Mouse (Mus musculus) hindbrain, embryonic 15.5 days (tissue): ENCODE measurements at regions not wholly inside any gene's neighbourhood (a gene's known extent, or its start where the extent isn't known, plus 50 kb on each side); places are given as distances from the start of the nearest gene placed in this dataset.

ENCODE experiments used
- ATAC-seq: fragments of 200-750 bp; cut with Nextera tagmentation; 2 replicates; pipeline ENCODE4 v1.8.0; 2017; ENCODE audit warnings: low read depth, moderate number of reproducible peaks, moderate TSS enrichment; ENCODE audit not compliant: low FRiP score
- H3K27ac ChIP-seq: fragments of 300-500 bp; sonication (generic); replicated peaks from 2 replicates; pipeline ENCODE4 v1.5.1; 2015; ENCODE audit warnings: mild to moderate bottlenecking, inconsistent platforms
- H3K27me3 ChIP-seq: fragments of 300-500 bp; sonication (generic); 2 replicates; pipeline ENCODE4 v1.6.1; 2015; ENCODE audit warnings: control low read depth, inconsistent platforms
- H3K36me3 ChIP-seq: fragments of 300-500 bp; sonication (generic); 2 replicates; pipeline ENCODE4 v1.6.1; 2015; ENCODE audit warnings: control low read depth, inconsistent platforms
- H3K4me1 ChIP-seq: fragments of 300-500 bp; sonication (generic); replicated peaks from 2 replicates; pipeline ENCODE4 v1.6.1; 2015; ENCODE audit warnings: control low read depth, inconsistent platforms
- H3K4me2 ChIP-seq: fragments of 300-500 bp; sonication (generic); 2 replicates; pipeline ENCODE4 v1.6.1; 2015; ENCODE audit warnings: moderate library complexity, mild to moderate bottlenecking, inconsistent platforms
- H3K4me3 ChIP-seq: fragments of 300-500 bp; sonication (generic); 2 replicates; pipeline ENCODE4 v1.5.1; 2015; ENCODE audit warnings: mild to moderate bottlenecking, inconsistent platforms
- H3K9ac ChIP-seq: fragments of 300-500 bp; sonication (generic); 2 replicates; pipeline ENCODE4 v1.6.1; 2015; ENCODE audit warnings: inconsistent platforms
- H3K9me3 ChIP-seq: fragments of 300-500 bp; sonication (generic); 2 replicates; pipeline ENCODE4 v1.6.1; 2016; ENCODE audit warnings: control low read depth, inconsistent platforms
- WGBS: fragments of 180-500 bp; shearing (Covaris S2); methylation state at CpG from one replicate; pipeline ENCODE4 v1.1.7; 2015; 5-methylcytosine and 5-hydroxymethylcytosine counted together

DNA sequence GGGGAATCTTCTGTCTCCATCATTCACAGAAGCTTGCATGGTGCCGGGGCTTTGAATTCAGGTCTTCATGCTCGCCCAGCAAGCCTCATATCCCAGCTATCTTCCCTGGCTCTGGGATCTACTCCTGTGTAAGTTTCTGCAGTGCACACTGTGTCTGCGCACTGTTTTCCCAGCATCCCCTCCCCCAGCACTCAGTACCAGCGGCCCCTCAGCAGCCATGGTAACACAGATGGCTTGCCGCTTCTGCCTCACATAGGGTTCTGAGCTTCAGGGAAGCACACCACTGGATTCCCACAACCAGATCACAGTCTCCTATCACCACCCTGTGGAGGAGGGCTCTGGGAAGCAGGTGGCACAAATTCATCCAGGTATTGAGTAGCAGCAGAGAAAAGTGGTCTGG is 187.7 kb downstream of the Sh3bp4 start:
- Histone ChIP-seq H3K27me3 (no peaks in the 10 kb centered on the region), H3K4me2 (no peak overlapping the region), H3K27ac (no peak overlapping the region), H3K36me3 (no peaks in the 10 kb centered on the region), H3K4me1 (peaks cover 8% of the 10 kb centered on the region; the same call in 1 of the 2 replicates), H3K4me3 (no peak overlapping the region), H3K9ac (no peak overlapping the region), H3K9me3 (no peaks in the 10 kb centered on the region)
- peak; percentile 73; the same call in 1 of the 2 replicates for ATAC-seq
- 43% methylated on average over 5 of the region's 5 CpGs for WGBS

DNA sequence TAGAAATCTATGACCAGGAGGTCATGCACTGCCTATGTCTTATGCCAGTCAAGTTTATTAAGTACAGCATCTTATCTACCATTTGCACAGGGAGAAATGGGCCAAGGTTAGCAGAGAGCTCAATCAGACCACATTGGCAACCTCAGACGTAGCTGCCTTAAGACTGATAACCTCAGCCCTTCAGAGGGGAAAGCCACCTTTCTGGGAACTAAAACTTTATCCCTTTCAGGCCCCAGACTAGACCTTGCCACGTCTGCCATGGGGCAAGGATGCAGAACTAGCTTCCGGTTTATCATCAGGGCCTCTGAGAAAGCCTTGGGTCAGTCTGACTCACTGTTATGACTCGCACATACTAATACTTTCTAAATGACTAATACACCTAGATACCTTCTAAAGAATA is 188.8 kb upstream of the Agap1 start:
- no peak overlapping the region for H3K27ac ChIP-seq
- H3K4me3 ChIP-seq = no peak overlapping the region
- H3K36me3 ChIP-seq = no peaks in the 10 kb centered on the region
- WGBS = 92% methylated on average over 4 of the region's 4 CpGs
- H3K27me3 ChIP-seq = no peaks in the 10 kb centered on the region
- H3K9me3 ChIP-seq = no peaks in the 10 kb centered on the region
- no peak overlapping the region for H3K4me2 ChIP-seq
- no peak for ATAC-seq
- no peak overlapping the region for H3K9ac ChIP-seq
- no peaks in the 10 kb centered on the region for H3K4me1 ChIP-seq

DNA sequence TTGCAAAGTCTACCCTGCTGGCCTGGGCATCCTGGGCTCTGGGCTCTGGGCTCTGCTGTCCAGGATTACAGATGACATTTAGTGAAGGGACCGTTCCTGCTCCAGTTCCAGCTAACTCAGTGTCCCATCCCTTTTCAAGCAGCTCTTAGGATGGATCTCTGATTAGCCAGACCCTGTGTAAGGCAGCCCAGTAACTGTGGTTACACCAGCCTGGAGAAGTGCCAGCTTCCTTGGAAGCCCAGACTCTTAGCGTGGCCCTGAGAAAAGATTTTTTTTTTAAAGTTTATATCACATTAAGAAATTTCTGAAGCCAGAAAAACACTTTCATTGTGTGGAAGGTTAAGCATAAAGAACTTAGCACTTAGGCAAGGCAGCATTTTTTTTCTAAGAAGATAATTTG is 185.8 kb upstream of the Agap1 start:
- Histone ChIP-seq H3K4me3 (no peak overlapping the region), H3K27me3 (no peaks in the 10 kb centered on the region), H3K9ac (no peak overlapping the region), H3K4me2 (no peak overlapping the region), H3K9me3 (no peaks in the 10 kb centered on the region), H3K36me3 (no peaks in the 10 kb centered on the region), H3K27ac (no peak overlapping the region), H3K4me1 (no peaks in the 10 kb centered on the region)
- 46% methylated on average over 2 of the region's 2 CpGs for WGBS
- no peak for ATAC-seq

DNA sequence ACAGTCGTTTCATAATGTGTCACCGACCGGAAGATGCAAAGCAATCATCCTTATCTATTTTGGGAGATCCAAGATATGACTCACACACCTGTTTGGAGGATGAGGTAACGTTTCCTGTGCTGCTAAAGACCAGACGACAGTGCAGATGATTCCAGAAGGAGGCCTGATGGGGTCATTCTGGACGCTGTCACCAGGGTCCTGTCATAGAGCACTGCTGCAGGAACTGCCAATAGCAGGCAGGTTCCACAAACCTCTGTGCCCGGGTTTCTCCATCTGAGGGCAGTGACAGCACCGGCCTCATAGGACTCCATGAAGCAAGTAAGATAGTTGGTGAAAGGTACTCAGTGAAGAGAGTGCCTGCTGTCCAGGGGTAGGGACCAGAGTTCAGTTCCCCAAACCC is 182.9 kb upstream of the Agap1 start:
- Histone ChIP-seq H3K9ac (no peak overlapping the region), H3K27ac (no peak overlapping the region), H3K9me3 (no peaks in the 10 kb centered on the region), H3K36me3 (no peaks in the 10 kb centered on the region), H3K4me2 (no peak overlapping the region), H3K4me1 (no peaks in the 10 kb centered on the region), H3K27me3 (no peaks in the 10 kb centered on the region), H3K4me3 (no peak overlapping the region)
- WGBS = 85% methylated on average over 8 of the region's 8 CpGs
- ATAC-seq = no peak

DNA sequence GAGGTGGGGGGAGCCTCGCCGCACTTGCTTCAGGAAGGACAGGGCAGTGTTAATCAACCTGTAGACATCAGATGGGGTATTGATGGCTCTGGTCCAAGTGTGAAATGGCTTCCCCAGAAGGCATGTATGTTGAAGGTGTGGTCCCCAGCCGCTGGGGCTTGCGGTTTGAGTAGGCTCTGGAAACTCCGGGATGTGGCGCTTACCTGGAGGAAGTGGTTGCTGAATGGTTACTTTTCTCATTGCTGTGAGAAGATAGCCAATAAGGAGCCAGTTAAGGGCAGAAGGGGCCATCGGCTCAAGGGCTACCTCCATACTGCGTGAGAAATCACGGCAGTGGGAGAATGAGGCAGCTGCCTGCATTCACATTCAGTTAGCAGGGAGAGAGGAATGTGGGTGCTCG is 181.6 kb upstream of the Agap1 start:
- Histone ChIP-seq H3K36me3 (no peaks in the 10 kb centered on the region), H3K9me3 (no peaks in the 10 kb centered on the region), H3K4me2 (no peak overlapping the region), H3K4me1 (no peaks in the 10 kb centered on the region), H3K27me3 (no peaks in the 10 kb centered on the region), H3K27ac (no peak overlapping the region), H3K9ac (no peak overlapping the region), H3K4me3 (no peak overlapping the region)
- ATAC-seq = no peak
- WGBS = 87% methylated on average over 10 of the region's 10 CpGs

DNA sequence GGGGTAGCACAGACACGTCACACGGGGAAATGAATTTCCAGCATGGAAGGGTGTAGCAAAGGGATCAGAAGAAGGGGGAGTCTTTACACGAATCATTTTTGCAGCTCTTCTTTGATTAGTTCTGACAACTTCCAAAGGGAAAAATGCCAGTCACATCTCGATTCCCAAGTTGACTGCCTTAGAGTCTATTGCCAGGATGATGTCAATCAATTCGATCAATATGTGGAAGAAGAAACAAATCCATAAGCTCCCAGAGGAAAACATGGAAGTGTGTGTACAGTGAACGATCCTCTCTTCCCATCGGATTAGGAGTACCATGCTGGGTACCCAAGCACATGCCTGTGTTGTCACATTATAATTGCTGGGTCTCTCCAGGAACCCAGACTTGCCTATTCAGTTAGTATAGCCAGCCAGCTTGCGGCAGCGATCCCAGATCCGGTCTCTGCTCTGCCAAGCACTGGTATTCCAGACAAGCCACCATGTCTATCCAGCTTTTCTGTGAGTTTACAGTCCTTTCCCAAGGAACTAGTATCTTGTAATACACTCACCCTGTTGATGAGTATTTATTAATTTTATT is 180.7 kb upstream of the Agap1 start:
- no peaks in the 10 kb centered on the region for H3K36me3 ChIP-seq
- 88% methylated on average over 10 of the region's 10 CpGs for WGBS
- H3K9ac ChIP-seq = no peak overlapping the region
- H3K4me3 ChIP-seq = no peak overlapping the region
- no peaks in the 10 kb centered on the region for H3K27me3 ChIP-seq
- no peak for ATAC-seq
- H3K4me1 ChIP-seq = no peaks in the 10 kb centered on the region
- no peaks in the 10 kb centered on the region for H3K9me3 ChIP-seq
- H3K27ac ChIP-seq = no peak overlapping the region
- H3K4me2 ChIP-seq = no peak overlapping the region

DNA sequence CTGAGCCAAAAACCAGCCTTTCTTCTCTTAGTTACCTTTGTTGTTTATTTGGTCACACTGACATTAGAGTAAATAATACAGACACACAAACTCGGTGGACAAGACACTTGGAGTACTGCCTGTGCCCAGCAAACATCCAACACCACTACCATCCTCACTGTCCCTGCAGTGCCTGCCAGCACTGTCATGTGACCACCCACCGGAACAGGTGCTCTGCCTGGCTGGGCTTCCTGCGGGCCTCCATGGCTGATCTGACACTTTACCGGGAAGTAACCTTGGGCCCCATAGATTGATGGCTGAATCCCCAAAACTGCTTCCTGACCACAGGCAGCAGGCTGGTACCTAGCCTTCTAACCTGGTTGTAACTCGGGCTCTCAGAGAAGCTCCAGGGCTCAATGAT is 175.2 kb upstream of the Agap1 start:
- H3K36me3 ChIP-seq = no peaks in the 10 kb centered on the region
- WGBS = 77% methylated on average over 5 of the region's 5 CpGs
- H3K4me1 ChIP-seq = no peaks in the 10 kb centered on the region

DNA sequence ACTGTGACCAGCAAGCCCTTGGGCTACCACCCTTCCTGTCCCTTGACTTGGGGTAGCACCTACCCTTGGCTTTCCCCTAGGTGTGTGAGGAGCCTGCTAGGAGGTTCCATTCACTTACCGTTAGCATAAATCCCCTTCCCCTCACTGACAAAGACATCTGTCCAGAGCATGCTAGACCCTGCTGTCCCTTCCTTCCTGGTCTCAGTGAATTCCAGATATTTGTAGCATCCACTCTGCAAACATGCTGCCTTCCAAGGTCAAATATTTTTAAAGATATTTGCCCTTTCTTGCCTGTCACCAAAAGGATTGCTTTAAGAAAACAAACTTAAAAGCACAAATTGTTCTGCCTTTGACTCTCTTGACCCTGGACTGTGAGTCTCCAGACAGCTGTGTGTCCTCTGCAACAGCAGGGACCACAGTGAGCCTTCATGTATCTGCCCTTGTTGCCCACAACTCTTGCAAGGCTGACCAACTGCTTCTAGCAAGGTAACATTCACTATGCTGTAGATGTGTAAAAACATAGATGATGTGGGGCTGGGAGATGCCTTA is 173.4 kb upstream of the Agap1 start:
- H3K4me1 ChIP-seq = no peaks in the 10 kb centered on the region
- WGBS = 80% methylated on average over 1 of the region's 1 CpGs
- H3K27ac ChIP-seq = no peak overlapping the region
- H3K27me3 ChIP-seq = no peaks in the 10 kb centered on the region
- no peaks in the 10 kb centered on the region for H3K9me3 ChIP-seq
- no peaks in the 10 kb centered on the region for H3K36me3 ChIP-seq
- ATAC-seq = no peak
- no peak overlapping the region for H3K4me2 ChIP-seq
- no peak overlapping the region for H3K9ac ChIP-seq
- H3K4me3 ChIP-seq = no peak overlapping the region

More for the DNA sequence above, 175.2 kb upstream of the Agap1 start:
- no peaks in the 10 kb centered on the region for H3K27me3 ChIP-seq
- no peak overlapping the region for H3K4me3 ChIP-seq
- H3K9me3 ChIP-seq = no peaks in the 10 kb centered on the region
- H3K4me2 ChIP-seq = no peak overlapping the region
- no peak for ATAC-seq
- no peak overlapping the region for H3K27ac ChIP-seq
- no peak overlapping the region for H3K9ac ChIP-seq

DNA sequence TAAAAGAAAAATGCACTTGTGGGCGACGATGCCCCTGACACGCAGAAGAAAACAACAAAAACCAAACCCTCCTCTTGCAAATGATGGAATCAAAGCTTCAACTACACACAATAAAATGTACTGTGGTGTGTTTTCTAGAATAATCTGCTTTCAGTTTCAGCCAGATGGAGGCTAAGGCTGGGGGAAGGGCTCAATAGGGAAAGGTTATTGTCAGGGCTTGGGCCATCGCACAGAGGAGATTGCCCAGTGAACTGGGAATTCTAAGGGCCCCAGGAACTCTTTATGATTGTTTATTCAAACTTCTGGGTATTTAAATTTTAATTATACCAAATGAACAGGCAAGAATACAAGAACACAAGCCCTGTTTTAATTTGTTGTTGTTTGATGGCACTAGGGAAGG is 169.6 kb upstream of the Agap1 start:
- Histone ChIP-seq H3K27ac (no peak overlapping the region), H3K4me2 (no peak overlapping the region), H3K27me3 (no peaks in the 10 kb centered on the region), H3K4me1 (no peaks in the 10 kb centered on the region), H3K9ac (no peak overlapping the region), H3K36me3 (no peaks in the 10 kb centered on the region), H3K9me3 (no peaks in the 10 kb centered on the region), H3K4me3 (no peak overlapping the region)
- WGBS = 66% methylated on average over 4 of the region's 4 CpGs
- no peak for ATAC-seq

DNA sequence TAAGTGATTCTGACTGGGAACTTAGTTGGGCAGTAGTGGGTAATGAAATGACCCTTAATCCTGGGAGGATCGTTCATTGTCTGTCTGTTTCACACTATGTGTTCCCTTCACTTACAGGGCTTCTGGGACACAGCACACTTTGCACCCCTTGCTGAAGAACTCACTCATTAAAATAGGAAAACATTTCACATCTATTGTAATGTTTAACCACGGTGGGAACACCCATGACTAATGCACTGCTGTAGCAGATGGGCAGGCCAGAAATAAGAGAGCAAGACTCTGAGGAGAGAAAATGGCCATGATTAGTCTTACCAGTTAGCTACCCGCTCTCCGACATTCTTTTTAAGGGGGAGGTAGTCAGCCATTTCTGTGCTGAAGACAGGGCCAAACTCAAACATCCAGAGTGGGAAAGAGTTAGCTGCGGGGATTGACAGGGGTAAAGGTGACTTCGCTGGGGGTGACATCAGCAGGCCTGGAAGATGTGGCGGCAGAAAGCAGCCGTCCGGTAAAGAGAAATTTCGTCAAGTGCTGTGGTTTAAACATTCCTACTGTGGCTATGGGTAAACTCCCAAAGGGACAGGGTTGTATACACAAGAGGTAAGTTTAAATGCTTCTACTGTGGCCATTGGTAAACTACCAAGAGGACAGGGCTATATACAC is 167.3 kb upstream of the Agap1 start:
- Histone ChIP-seq H3K9ac (no peak overlapping the region), H3K36me3 (no peaks in the 10 kb centered on the region), H3K27me3 (no peaks in the 10 kb centered on the region), H3K27ac (no peak overlapping the region), H3K4me2 (no peak overlapping the region), H3K4me3 (no peak overlapping the region), H3K4me1 (no peaks in the 10 kb centered on the region), H3K9me3 (no peaks in the 10 kb centered on the region)
- 80% methylated on average over 10 of the region's 10 CpGs for WGBS
- ATAC-seq = no peak

DNA sequence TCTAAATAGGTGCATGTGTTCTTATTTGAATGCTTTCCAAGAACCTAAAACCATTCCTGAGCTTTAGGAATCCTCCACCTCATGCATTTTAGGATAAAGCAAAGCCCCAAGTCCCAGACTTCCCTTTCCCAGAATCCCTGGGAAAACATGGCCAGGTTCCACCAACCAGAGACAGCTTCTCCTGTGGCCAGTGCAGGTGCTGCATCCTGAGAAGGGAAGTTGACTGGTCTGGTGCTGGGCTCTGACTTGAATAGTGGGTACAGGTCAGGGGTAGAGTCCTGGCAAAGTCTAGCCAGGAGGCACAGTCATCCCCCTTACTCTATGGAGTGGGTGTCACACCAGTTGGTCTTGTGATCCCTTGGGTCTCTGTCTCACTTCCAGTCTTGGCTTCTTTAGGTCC is 166.6 kb upstream of the Agap1 start:
- H3K27me3 ChIP-seq = no peaks in the 10 kb centered on the region
- no peaks in the 10 kb centered on the region for H3K9me3 ChIP-seq
- no peak for ATAC-seq
- no peak overlapping the region for H3K4me2 ChIP-seq
- H3K4me1 ChIP-seq = no peaks in the 10 kb centered on the region
- H3K36me3 ChIP-seq = no peaks in the 10 kb centered on the region
- no peak overlapping the region for H3K27ac ChIP-seq
- H3K4me3 ChIP-seq = no peak overlapping the region
- no peak overlapping the region for H3K9ac ChIP-seq

DNA sequence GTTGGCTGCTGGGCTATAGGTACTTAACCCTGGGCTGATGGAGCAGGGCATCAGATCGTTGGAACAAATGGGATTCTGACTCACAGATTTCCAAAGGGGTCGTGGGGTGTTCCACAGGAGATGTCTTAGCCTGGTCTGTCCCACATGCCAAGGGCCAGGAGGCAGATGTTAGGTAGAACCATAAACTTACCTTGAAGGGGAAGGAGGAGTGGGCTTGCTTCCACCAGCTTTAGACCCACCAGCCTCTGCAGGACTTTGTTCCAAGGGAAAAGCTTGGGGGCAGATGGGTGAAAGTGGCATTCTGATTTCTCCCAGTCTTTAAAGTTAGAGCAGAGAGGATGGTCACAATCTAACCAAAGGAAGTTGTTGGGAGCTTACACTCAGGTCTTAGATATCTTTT is 165.7 kb upstream of the Agap1 start:
- Histone ChIP-seq H3K4me3 (no peak overlapping the region), H3K9me3 (no peaks in the 10 kb centered on the region), H3K27me3 (no peaks in the 10 kb centered on the region), H3K27ac (no peak overlapping the region), H3K4me1 (no peaks in the 10 kb centered on the region), H3K4me2 (no peak overlapping the region), H3K9ac (no peak overlapping the region), H3K36me3 (no peaks in the 10 kb centered on the region)
- ATAC-seq = no peak
- WGBS = 90% methylated on average over 2 of the region's 2 CpGs

DNA sequence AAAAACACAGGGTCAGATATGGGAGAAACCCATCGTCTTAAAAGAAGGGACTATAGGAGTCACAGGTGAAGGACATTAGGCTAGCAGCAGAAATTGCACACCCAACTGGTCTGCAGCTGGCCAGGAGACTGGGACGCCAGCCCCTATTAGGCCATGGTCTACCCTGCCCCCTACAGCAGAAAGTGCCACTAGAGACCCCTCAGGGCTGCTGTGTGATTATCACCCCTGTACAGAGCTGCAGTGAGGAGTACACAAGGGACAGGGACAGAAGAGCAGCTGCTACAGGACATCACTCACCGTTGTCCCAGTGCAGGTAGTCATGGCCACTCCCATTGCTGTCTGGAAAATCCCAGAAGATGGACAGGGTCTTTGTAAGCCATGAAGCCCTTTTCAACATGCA is 157.9 kb upstream of the Agap1 start:
- Histone ChIP-seq H3K4me2 (no peak overlapping the region), H3K9me3 (no peaks in the 10 kb centered on the region), H3K27ac (no peak overlapping the region), H3K9ac (no peak overlapping the region), H3K36me3 (no peaks in the 10 kb centered on the region), H3K4me1 (no peaks in the 10 kb centered on the region; the same call in 1 of the 2 replicates), H3K4me3 (no peak overlapping the region), H3K27me3 (no peaks in the 10 kb centered on the region)
- ATAC-seq = no peak
- WGBS = 83% methylated on average over 3 of the region's 3 CpGs
